Mouse (Mus musculus) gastrocnemius, adult 2 months (tissue): ENCODE measurements around the gene Zbtb20. TPM values are rescaled to one million over a fixed set of nuclear protein-coding genes. Genes with fewer than 3 reads are reported as not detected.
A peak's percentile ranks its signal among the peaks of the same experiment; 100 is the strongest.

Experiments
- DNase-seq: peaks from one replicate; pipeline ENCODE4 v3.0.0; 2022
- H3K27ac ChIP-seq: fragments of 200-600 bp; 2 replicates; pipeline ENCODE4 v1.8.1; 2022; ENCODE audit warnings: mild to moderate bottlenecking
- H3K4me3 ChIP-seq: fragments of 200-600 bp; 2 replicates; pipeline ENCODE4 v1.8.1; 2022; ENCODE audit warnings: mild to moderate bottlenecking, moderate library complexity
- CTCF ChIP-seq: fragments of 200-600 bp; IDR thresholded peaks from 2 replicates; pipeline ENCODE4 v1.8.1; 2022; ENCODE audit warnings: antibody characterized with exemption, mild to moderate bottlenecking, moderate library complexity
- intact Hi-C: fragments of 180-260 bp; cut with DNase I; formaldehyde crosslinking; loops from one replicate; pipeline ENCODE4 v1.15.1; 2025
- total RNA-seq, 2 experiments: library from RNA; stranded (reverse); gene quantifications; 2 replicates each; pipeline ENCODE4 v1.2.3; 2021

The Zbtb20 gene
- total RNA-seq, 2 experiments from 2014 or later, result 87.2 to 104 TPM

- peak overlapping the region; percentile 62 for H3K27ac ChIP-seq
- H3K4me3 ChIP-seq, result no peak overlapping the region
- TF ChIP-seq CTCF, result no peak
- intact Hi-C loops, result no loop called here
- no peak for DNase-seq
These were observed 761.6 kb downstream of the Zbtb20 start for GRCm38 (mm10) chr16:43637241-43637640.

- Histone ChIP-seq H3K27ac (peak overlapping the region; percentile 62), H3K4me3 (peak overlapping the region; percentile 17; the same call in 1 of the 2 replicates)
- DNase-seq, result peak; percentile 44
- no peak for TF ChIP-seq CTCF
- intact Hi-C loops, result no loop called here
These were observed 762.8 kb downstream of the Zbtb20 start for GRCm38 (mm10) chr16:43638406-43639049.

GRCm38 (mm10) chr16:43641230-43641629 lies 765.5 kb downstream of the Zbtb20 start:
- Histone ChIP-seq H3K4me3 (no peak overlapping the region), H3K27ac (no peak overlapping the region)
- no peak for DNase-seq
- no peak for TF ChIP-seq CTCF
- intact Hi-C loops, result no loop called here

GRCm38 (mm10) chr16:43645879-43646278 lies 770.2 kb downstream of the Zbtb20 start:
- no peak for TF ChIP-seq CTCF
- H3K4me3 ChIP-seq, result no peak overlapping the region
- DNase-seq, result no peak
- intact Hi-C loops, result no loop called here
- H3K27ac ChIP-seq, result no peak overlapping the region

GRCm38 (mm10) chr16:43646943-43647342 lies 771.3 kb downstream of the Zbtb20 start:
- TF ChIP-seq CTCF, result no peak
- intact Hi-C loops, result no loop called here
- Histone ChIP-seq H3K27ac (no peak overlapping the region), H3K4me3 (no peak overlapping the region)
- DNase-seq, result no peak

- no peak overlapping the region for H3K27ac ChIP-seq
- H3K4me3 ChIP-seq, result no peak overlapping the region
- no peak for DNase-seq
- intact Hi-C loops, result no loop called here
- TF ChIP-seq CTCF, result no peak
These were observed 772.0 kb downstream of the Zbtb20 start for GRCm38 (mm10) chr16:43647641-43648040.

GRCm38 (mm10) chr16:43650355-43651080 lies 774.8 kb downstream of the Zbtb20 start:
- Histone ChIP-seq H3K4me3 (no peak overlapping the region), H3K27ac (no peak overlapping the region)
- TF ChIP-seq CTCF, result no peak
- no peak for DNase-seq
- intact Hi-C loops, result loop anchor here (10.0 kb wide), 1 partner anchor 154 kb away; no protein-coding TSS in a partner anchor

- H3K4me3 ChIP-seq, result no peak overlapping the region
- intact Hi-C loops, result loop anchor here (10.0 kb wide), 1 partner anchor 152 kb away; no protein-coding TSS in a partner anchor
- TF ChIP-seq CTCF, result no peak
- no peak for DNase-seq
- no peak overlapping the region for H3K27ac ChIP-seq
These were observed 777.6 kb downstream of the Zbtb20 start for GRCm38 (mm10) chr16:43653288-43653687.

GRCm38 (mm10) chr16:43654269-43654668 lies 778.6 kb downstream of the Zbtb20 start:
- intact Hi-C loops, result loop anchor here (10.0 kb wide), 1 partner anchor 151 kb away; no protein-coding TSS in a partner anchor
- DNase-seq, result no peak
- Histone ChIP-seq H3K27ac (no peak overlapping the region), H3K4me3 (no peak overlapping the region)
- TF ChIP-seq CTCF, result no peak

- TF ChIP-seq CTCF, result no peak
- Histone ChIP-seq H3K4me3 (no peak overlapping the region), H3K27ac (no peak overlapping the region)
- intact Hi-C loops, result loop anchor here (10.0 kb wide), 1 partner anchor 150 kb away; no protein-coding TSS in a partner anchor
- no peak for DNase-seq
These were observed 779.6 kb downstream of the Zbtb20 start for GRCm38 (mm10) chr16:43655183-43655787.

GRCm38 (mm10) chr16:43661576-43661975 lies 785.9 kb downstream of the Zbtb20 start:
- no peak for TF ChIP-seq CTCF
- intact Hi-C loops, result no loop called here
- Histone ChIP-seq H3K27ac (no peak overlapping the region), H3K4me3 (no peak overlapping the region)
- no peak for DNase-seq

GRCm38 (mm10) chr16:43662124-43663004 lies 786.7 kb downstream of the Zbtb20 start:
- no peak for DNase-seq
- no peak overlapping the region for H3K27ac ChIP-seq
- no peak for TF ChIP-seq CTCF
- no peak overlapping the region for H3K4me3 ChIP-seq
- intact Hi-C loops, result no loop called here
